Mouse (Mus musculus) CD8-positive naive resting alpha-beta T cell, adult 2 months (primary cell): ENCODE data around the gene Arl5b.

ENCODE experiments used
- DNase-seq, 2 experiments: peaks; one replicate each; pipeline ENCODE4 v3.0.0; 2022; ENCODE audit warnings: low read depth in 2 of 2, low spot score in 2 of 2

Gene Arl5b

GRCm38 (mm10) chr2:15111808-15112440 is 62.7 kb downstream of the Arl5b start:
- no peak for DNase-seq

GRCm38 (mm10) chr2:15112741-15113140 is 63.5 kb downstream of the Arl5b start:
- DNase-seq, result no peak

GRCm38 (mm10) chr2:15121217-15121680 is 72.1 kb downstream of the Arl5b start:
- no peak for DNase-seq
